Mouse (Mus musculus): ENCODE data around the gene Fubp1.

DNA sequence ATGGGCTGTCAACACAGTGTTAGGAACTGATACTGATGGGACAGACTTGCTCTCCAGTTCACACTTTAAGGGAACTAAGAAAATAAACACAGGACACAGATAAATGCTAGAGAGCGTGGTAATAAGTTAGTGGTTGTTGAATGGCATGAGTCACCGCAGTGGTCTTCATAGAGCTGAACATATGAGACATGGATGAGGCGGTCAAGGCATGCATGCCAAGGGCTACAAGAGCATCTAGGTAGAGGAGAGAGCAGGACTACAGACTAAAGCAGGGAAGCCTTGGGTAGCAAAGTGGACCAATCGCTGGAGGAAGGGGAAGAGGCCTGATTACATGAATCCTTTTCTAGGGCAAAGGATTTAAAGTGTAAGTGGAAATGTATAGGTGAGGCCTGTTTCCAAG lies 3.1 kb upstream of the Fubp1 start:
- TF ChIP-seq CHD2 (IDR thresholded peaks at IDR 0.05; ENCODE audit: low read depth, low read length), result no peak
- TF ChIP-seq MAFK (IDR thresholded peaks at IDR 0.05; ENCODE audit: insufficient read depth, low read depth, low read length), result no peak
